Mouse (Mus musculus): ENCODE measurements around the gene Olig1. TPM values are rescaled to one million over a fixed set of nuclear protein-coding genes. Genes with fewer than 3 reads are reported as not detected.

Olig1 gene
- not detected for total RNA-seq (2021)
- long read RNA-seq, experiment 1 = 0 reads
- long read RNA-seq, experiment 2 = 0 reads

GRCm38 (mm10) chr16:91269468-91270211 is at the start of gene Olig1:
Gene Olig1 (plus strand): TSS chr16:91269772.
- intact Hi-C loops (cut with DNase I) = no loop called here
- TF ChIP-seq CTCF (IDR thresholded peaks at IDR 0.05) = no peak
- Histone ChIP-seq H3K4me3 (peak within 1 kb of the TSS; percentile 72), H3K27ac (no peak within 1 kb of the TSS)
- peak; percentile 85 for DNase-seq

- no peak for TF ChIP-seq CTCF (IDR thresholded peaks at IDR 0.05)
- Histone ChIP-seq H3K4me3 (peak overlapping the region; percentile 44), H3K27ac (no peak overlapping the region)
- intact Hi-C loops (cut with DNase I) = no loop called here
- DNase-seq = no peak
These were observed 47.4 kb upstream of the Olig1 start for GRCm38 (mm10) chr16:91222171-91222642.

- no peak for DNase-seq
- Histone ChIP-seq H3K27ac (no peak overlapping the region), H3K4me3 (peak overlapping the region; percentile 44)
- no peak for TF ChIP-seq CTCF (IDR thresholded peaks at IDR 0.05)
- intact Hi-C loops (cut with DNase I) = no loop called here
These were observed 46.8 kb upstream of the Olig1 start for GRCm38 (mm10) chr16:91222643-91223271.

GRCm38 (mm10) chr16:91223327-91224067 is 46.1 kb upstream of the Olig1 start:
- no peak overlapping the region for H3K27ac ChIP-seq
- DNase-seq = no peak
- no peak overlapping the region for H3K4me3 ChIP-seq
- intact Hi-C loops (cut with DNase I) = no loop called here
- TF ChIP-seq CTCF (IDR thresholded peaks at IDR 0.05) = no peak

- DNase-seq = no peak
- no peak overlapping the region for H3K4me3 ChIP-seq
- no peak for TF ChIP-seq CTCF (IDR thresholded peaks at IDR 0.05)
- H3K27ac ChIP-seq = no peak overlapping the region
- intact Hi-C loops (cut with DNase I) = no loop called here
These were observed 45.5 kb upstream of the Olig1 start for GRCm38 (mm10) chr16:91224068-91224402.

GRCm38 (mm10) chr16:91224481-91225232 is 44.9 kb upstream of the Olig1 start:
- no peak for DNase-seq
- Histone ChIP-seq H3K4me3 (peak overlapping the region; percentile 55), H3K27ac (no peak overlapping the region)
- intact Hi-C loops (cut with DNase I) = no loop called here
- TF ChIP-seq CTCF (IDR thresholded peaks at IDR 0.05) = peak; percentile 2; the same call in 1 of the 2 replicates

GRCm38 (mm10) chr16:91225233-91226037 is 44.1 kb upstream of the Olig1 start, which contains the start of gene Olig2:
Gene Olig2 (plus strand): TSS chr16:91225457.
- TF ChIP-seq CTCF (IDR thresholded peaks at IDR 0.05) = no peak
- DNase-seq = no peak
- intact Hi-C loops (cut with DNase I) = no loop called here
- H3K4me3 ChIP-seq = peak within 1 kb of the TSS; percentile 55
- H3K27ac ChIP-seq = no peak within 1 kb of the TSS

GRCm38 (mm10) chr16:91226038-91226882 is 43.3 kb upstream of the Olig1 start:
- intact Hi-C loops (cut with DNase I) = no loop called here
- no peak overlapping the region for H3K27ac ChIP-seq
- no peak overlapping the region for H3K4me3 ChIP-seq
- DNase-seq = no peak
- TF ChIP-seq CTCF (IDR thresholded peaks at IDR 0.05) = no peak

- DNase-seq = no peak
- intact Hi-C loops (cut with DNase I) = no loop called here
- no peak for TF ChIP-seq CTCF (IDR thresholded peaks at IDR 0.05)
- H3K4me3 ChIP-seq = no peak overlapping the region
- no peak overlapping the region for H3K27ac ChIP-seq
These were observed 42.5 kb upstream of the Olig1 start for GRCm38 (mm10) chr16:91226883-91227759.

GRCm38 (mm10) chr16:91227760-91228043 is 41.9 kb upstream of the Olig1 start:
- no peak overlapping the region for H3K4me3 ChIP-seq
- no peak overlapping the region for H3K27ac ChIP-seq
- DNase-seq = no peak
- no peak for TF ChIP-seq CTCF (IDR thresholded peaks at IDR 0.05)
- intact Hi-C loops (cut with DNase I) = no loop called here
